Mouse (Mus musculus) neural tube, embryonic 11.5 days (tissue): ENCODE data around the gene Adora1. TPM values are rescaled to one million over a fixed set of nuclear protein-coding genes. Genes with fewer than 3 reads are reported as not detected.

Experiments
- ATAC-seq: fragments of 200-750 bp; cut with Nextera tagmentation; 2 replicates; pipeline ENCODE4 v1.8.0; 2017; ENCODE audit warnings: moderate number of reproducible peaks, mild to moderate bottlenecking, moderate TSS enrichment, moderate library complexity; ENCODE audit not compliant: insufficient read depth, low FRiP score, low TSS enrichment
- DNase-seq: peaks from one replicate; pipeline ENCODE4 v3.0.0-alpha.2; 2015; ENCODE audit warnings: low spot score
- H3K27ac ChIP-seq: fragments of 300-500 bp; sonication (generic); 2 replicates; pipeline ENCODE4 v1.5.1; 2014; ENCODE audit warnings: low read depth, mild to moderate bottlenecking, low read length
- H3K27me3 ChIP-seq: fragments of 300-500 bp; sonication (generic); 2 replicates; pipeline ENCODE4 v1.6.1; 2014; ENCODE audit warnings: mild to moderate bottlenecking, low read length, mixed read lengths; ENCODE audit not compliant: control insufficient read depth, insufficient read depth
- H3K36me3 ChIP-seq: fragments of 300-500 bp; sonication (generic); 2 replicates; pipeline ENCODE4 v1.6.1; 2014; ENCODE audit warnings: mild to moderate bottlenecking, low read length, moderate library complexity, mixed read lengths; ENCODE audit not compliant: control insufficient read depth, insufficient read depth
- H3K4me1 ChIP-seq: fragments of 300-500 bp; sonication (generic); 2 replicates; pipeline ENCODE4 v1.6.1; 2014; ENCODE audit warnings: low read length, mixed read lengths; ENCODE audit not compliant: control insufficient read depth, insufficient read depth
- H3K4me2 ChIP-seq: fragments of 300-500 bp; sonication (generic); 2 replicates; pipeline ENCODE4 v1.6.1; 2014; ENCODE audit warnings: low read depth, mild to moderate bottlenecking, moderate library complexity
- H3K4me3 ChIP-seq: fragments of 300-500 bp; sonication (generic); 2 replicates; pipeline ENCODE4 v1.5.1; 2014; ENCODE audit warnings: low read depth, low read length
- H3K9ac ChIP-seq: fragments of 300-500 bp; sonication (generic); 2 replicates; pipeline ENCODE4 v1.6.1; 2014; ENCODE audit warnings: mild to moderate bottlenecking, low read length
- H3K9me3 ChIP-seq: fragments of 300-500 bp; sonication (generic); 2 replicates; pipeline ENCODE4 v1.6.1; 2016; ENCODE audit warnings: low read length; ENCODE audit not compliant: control insufficient read depth
- WGBS: fragments of 180-500 bp; shearing (Covaris S2); extraction: QIAGEN DNeasy Blood & Tissue Kit; methylation state at CpG from one replicate; pipeline ENCODE4 v1.1.7; 2014; 5-methylcytosine and 5-hydroxymethylcytosine counted together
- polyA plus RNA-seq: library from polyadenylated mRNA; unstranded; fragments of >200 nt; fragmentation: Nextera tagmentation; extraction: Ambion mirVana; gene quantifications from 2 replicates; pipeline ENCODE4 v1.2.1, GENCODE M21; 2014

Adora1 gene
- polyA plus RNA-seq, 1 experiment from 2014 or later = 1.4 TPM

DNA sequence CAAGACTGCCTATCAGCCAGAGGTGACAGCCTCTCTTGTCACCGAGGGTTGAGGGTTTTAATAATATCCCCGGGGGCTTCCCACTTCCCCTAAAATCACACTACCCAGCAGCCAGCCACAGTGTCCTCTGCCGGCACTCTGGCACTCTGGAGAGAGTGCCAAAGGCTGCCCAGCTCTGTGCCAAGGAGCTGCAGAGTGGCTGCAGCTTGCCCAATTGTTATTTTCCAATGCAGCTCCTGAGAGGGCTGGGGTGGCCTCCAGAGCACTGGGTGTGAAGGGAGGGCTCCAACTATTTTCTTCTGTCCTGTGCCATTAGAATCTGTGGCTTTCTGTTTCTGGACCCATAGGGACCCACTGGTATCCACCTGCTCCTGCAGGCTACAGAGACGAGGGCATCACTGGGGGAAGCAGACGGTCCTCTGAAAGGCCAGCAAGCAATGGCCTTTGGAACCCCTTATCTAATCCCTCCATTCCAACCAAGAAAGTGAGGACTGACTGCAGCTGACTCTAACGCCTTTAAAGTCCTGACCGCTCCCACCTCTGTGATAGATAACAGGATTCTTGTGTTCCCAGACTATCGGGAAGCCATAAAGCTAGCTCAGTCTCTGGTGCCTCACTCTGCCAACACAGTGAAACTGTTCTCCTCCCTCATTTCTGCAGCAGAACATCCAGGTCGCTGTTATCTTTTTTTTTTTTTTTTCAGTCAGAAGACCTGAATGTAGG lies 29.8 kb downstream of the Adora1 start:
- Histone ChIP-seq H3K4me2 (no peak overlapping the region), H3K27me3 (no peaks in the 10 kb centered on the region), H3K9me3 (no peaks in the 10 kb centered on the region), H3K9ac (no peak overlapping the region), H3K36me3 (no peaks in the 10 kb centered on the region), H3K4me3 (no peak overlapping the region), H3K27ac (no peak overlapping the region), H3K4me1 (no peaks in the 10 kb centered on the region)
- ATAC-seq = no peak
- WGBS = 59% methylated on average over 9 of the region's 9 CpGs
- no peak for DNase-seq

- Histone ChIP-seq H3K27me3 (no peaks in the 10 kb centered on the region), H3K4me1 (no peaks in the 10 kb centered on the region), H3K36me3 (no peaks in the 10 kb centered on the region), H3K27ac (no peak overlapping the region), H3K4me2 (no peak overlapping the region), H3K9me3 (no peaks in the 10 kb centered on the region), H3K9ac (no peak overlapping the region), H3K4me3 (no peak overlapping the region)
- 91% methylated on average over 13 of the region's 13 CpGs for WGBS
- ATAC-seq (no peak), DNase-seq (no peak)
Observed at GRCm38 (mm10) chr1:134204230-134204629, 31.0 kb downstream of the Adora1 start.

GRCm38 (mm10) chr1:134201751-134202420 lies 33.3 kb downstream of the Adora1 start:
- Histone ChIP-seq H3K27ac (no peak overlapping the region), H3K4me3 (no peak overlapping the region), H3K27me3 (no peaks in the 10 kb centered on the region), H3K4me2 (no peak overlapping the region), H3K9me3 (no peaks in the 10 kb centered on the region), H3K4me1 (no peaks in the 10 kb centered on the region), H3K36me3 (no peaks in the 10 kb centered on the region), H3K9ac (no peak overlapping the region)
- DNase-seq = peak; percentile 58
- 29% methylated on average over 3 of the region's 3 CpGs for WGBS
- ATAC-seq = no peak

- ATAC-seq = no peak
- 86% methylated on average over 6 of the region's 6 CpGs for WGBS
Observed at GRCm38 (mm10) chr1:134200998-134201686, 34.1 kb downstream of the Adora1 start.

GRCm38 (mm10) chr1:134200481-134200880 lies 34.8 kb downstream of the Adora1 start:
- H3K4me1 ChIP-seq = no peaks in the 10 kb centered on the region; the same call in 1 of the 2 replicates
- H3K9ac ChIP-seq = no peak overlapping the region
- no peaks in the 10 kb centered on the region for H3K9me3 ChIP-seq
- no peak overlapping the region for H3K4me2 ChIP-seq
- no peaks in the 10 kb centered on the region for H3K27me3 ChIP-seq
- no peak overlapping the region for H3K4me3 ChIP-seq
- no peaks in the 10 kb centered on the region for H3K36me3 ChIP-seq
- no peak overlapping the region for H3K27ac ChIP-seq
- ATAC-seq = no peak
- 62% methylated on average over 2 of the region's 2 CpGs for WGBS
- no peak for DNase-seq

More at GRCm38 (mm10) chr1:134200998-134201686, 34.1 kb downstream of the Adora1 start:
- no peak overlapping the region for H3K4me2 ChIP-seq
- no peaks in the 10 kb centered on the region for H3K36me3 ChIP-seq
- no peaks in the 10 kb centered on the region for H3K27me3 ChIP-seq
- no peak overlapping the region for H3K4me3 ChIP-seq
- no peaks in the 10 kb centered on the region for H3K9me3 ChIP-seq
- H3K9ac ChIP-seq = no peak overlapping the region
- no peak overlapping the region for H3K27ac ChIP-seq
- no peak for DNase-seq
- H3K4me1 ChIP-seq = no peaks in the 10 kb centered on the region

DNA sequence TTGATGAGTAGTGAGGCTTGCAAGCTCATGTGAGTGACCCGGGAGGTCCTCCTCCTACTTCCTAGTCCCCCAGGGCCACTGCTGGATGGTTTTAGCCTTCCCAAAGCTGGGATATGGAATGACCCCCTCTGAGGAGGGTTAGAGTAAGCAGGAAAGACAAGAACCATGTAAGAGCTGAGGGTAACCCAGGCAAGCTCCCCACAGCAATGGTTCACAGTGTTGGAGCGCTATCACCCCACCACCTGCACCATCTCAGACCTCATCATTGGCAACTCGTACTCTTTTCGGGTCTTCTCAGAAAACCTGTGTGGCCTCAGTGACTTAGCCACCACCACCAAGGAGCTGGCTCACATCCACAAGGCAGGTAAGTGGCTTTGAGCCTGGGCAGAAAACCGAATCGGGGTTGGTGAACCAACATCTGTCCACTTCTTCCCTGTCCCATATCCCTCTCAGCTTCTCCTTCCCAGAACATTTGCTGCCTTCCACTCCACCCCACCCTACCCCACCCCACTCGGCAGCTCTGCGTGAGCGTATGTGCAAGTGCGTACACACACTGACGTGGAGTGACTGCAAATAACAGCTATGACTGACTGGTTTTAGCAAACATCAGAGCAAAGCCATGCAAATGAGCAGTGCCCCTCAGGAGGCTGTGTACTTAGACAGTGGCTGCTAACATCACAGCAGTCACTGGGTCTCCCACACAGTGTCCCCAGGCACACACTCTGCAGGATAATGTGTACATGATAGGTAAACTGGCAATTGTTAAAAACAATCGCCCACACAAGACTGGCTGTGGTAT lies 36.8 kb downstream of the Adora1 start:
- 84% methylated on average over 12 of the region's 12 CpGs for WGBS
- Histone ChIP-seq H3K9ac (no peak overlapping the region), H3K27ac (no peak overlapping the region), H3K36me3 (no peaks in the 10 kb centered on the region), H3K4me3 (no peak overlapping the region), H3K27me3 (no peaks in the 10 kb centered on the region), H3K4me1 (no peaks in the 10 kb centered on the region; the same call in 1 of the 2 replicates), H3K4me2 (no peak overlapping the region), H3K9me3 (no peaks in the 10 kb centered on the region)
- ATAC-seq = no peak
- no peak for DNase-seq

DNA sequence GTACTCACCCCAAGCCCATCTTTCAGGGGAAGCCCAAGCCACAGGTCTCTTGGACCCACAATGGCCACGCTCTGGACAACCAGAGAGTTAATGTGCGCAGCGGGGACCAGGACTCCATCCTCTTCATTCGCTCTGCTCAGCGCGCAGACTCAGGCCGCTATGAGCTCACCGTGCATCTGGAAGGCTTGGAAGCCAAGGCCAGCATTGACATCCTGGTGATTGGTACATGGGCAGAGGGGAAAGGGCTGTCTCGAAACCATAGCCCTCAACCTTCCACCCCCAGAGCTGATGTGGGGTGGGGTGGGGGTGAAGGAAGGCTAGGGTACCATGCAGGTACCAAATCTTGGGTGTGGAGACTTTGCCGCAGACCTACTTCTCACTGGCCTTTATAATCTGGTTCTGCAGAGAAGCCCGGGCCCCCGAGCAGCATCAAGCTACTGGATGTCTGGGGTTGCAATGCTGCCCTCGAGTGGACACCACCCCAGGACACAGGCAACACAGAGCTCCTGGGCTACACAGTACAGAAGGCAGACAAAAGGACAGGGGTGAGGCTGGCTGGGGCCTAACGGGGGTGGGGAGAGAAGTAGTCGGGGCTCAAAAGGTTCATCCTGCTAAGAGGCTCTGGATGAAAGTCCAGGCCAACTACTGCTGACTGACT lies 37.8 kb downstream of the Adora1 start:
- 87% methylated on average over 15 of the region's 15 CpGs for WGBS
- H3K27ac ChIP-seq = no peak overlapping the region
- DNase-seq = no peak

GRCm38 (mm10) chr1:134196386-134196785 lies 38.8 kb downstream of the Adora1 start:
- Histone ChIP-seq H3K36me3 (no peaks in the 10 kb centered on the region), H3K27ac (no peak overlapping the region), H3K4me1 (peaks cover 3% of the 10 kb centered on the region; the same call in 1 of the 2 replicates), H3K9ac (no peak overlapping the region), H3K4me2 (no peak overlapping the region), H3K4me3 (no peak overlapping the region), H3K9me3 (no peaks in the 10 kb centered on the region), H3K27me3 (no peaks in the 10 kb centered on the region)
- WGBS = 79% methylated on average over 4 of the region's 4 CpGs
- no peak for ATAC-seq
- peak; percentile 44 for DNase-seq

More for the DNA sequence above, 37.8 kb downstream of the Adora1 start:
- no peak for ATAC-seq
- Histone ChIP-seq H3K9ac (no peak overlapping the region), H3K27me3 (no peaks in the 10 kb centered on the region), H3K9me3 (no peaks in the 10 kb centered on the region), H3K36me3 (no peaks in the 10 kb centered on the region), H3K4me1 (peaks cover 3% of the 10 kb centered on the region; the same call in 1 of the 2 replicates), H3K4me2 (no peak overlapping the region), H3K4me3 (no peak overlapping the region)
